Mouse (Mus musculus) neural tube, embryonic 11.5 days (tissue): ENCODE results near the gene Gatc. TPM values are rescaled to one million over a fixed set of nuclear protein-coding genes. Genes with fewer than 3 reads are reported as not detected.

Source experiments
- polyA plus RNA-seq: library from polyadenylated mRNA; unstranded; fragments of >200 nt; fragmentation: Nextera tagmentation; extraction: Ambion mirVana; gene quantifications from 2 replicates; pipeline ENCODE4 v1.2.1, GENCODE M21; 2014

Gene Gatc
- polyA plus RNA-seq, 1 experiment from 2014 or later = 40.4 TPM

Other genes starting within 250 kb of the Gatc start
- gene Gm10401, start 242.9 kb downstream of the Gatc start, polyA plus RNA-seq = 27.2 and 29.5 TPM in 2 replicates
- 27.7 and 31.3 TPM in 2 replicates for gene Acads, start 221.8 kb downstream of the Gatc start, polyA plus RNA-seq
- gene Unc119b, start 206.2 kb downstream of the Gatc start, polyA plus RNA-seq = 67.7 and 73.4 TPM in 2 replicates
- 50.1 and 56.9 TPM in 2 replicates for gene Mlec, start 183.0 kb downstream of the Gatc start, polyA plus RNA-seq
- gene Cabp1, start 146.8 kb downstream of the Gatc start, polyA plus RNA-seq = 11.4 and 12.3 TPM in 2 replicates
- gene Pop5, start 105.3 kb downstream of the Gatc start, polyA plus RNA-seq = 121 and 122 TPM in 2 replicates
- gene Rnf10, start 68.3 kb downstream of the Gatc start, polyA plus RNA-seq = 106 and 119 TPM in 2 replicates
- 58.5 and 61.0 TPM in 2 replicates for gene Coq5, start 61.5 kb downstream of the Gatc start, polyA plus RNA-seq
- 1,631 and 1,672 TPM in 2 replicates for gene Dynll1, start 40.2 kb downstream of the Gatc start, polyA plus RNA-seq
- 327 and 330 TPM in 2 replicates for gene Srsf9, start 14.0 kb downstream of the Gatc start, polyA plus RNA-seq
- gene Triap1, start within 50 bp of the Gatc start, polyA plus RNA-seq = 55.6 and 60.2 TPM in 2 replicates
- 799 and 803 TPM in 2 replicates for gene Cox6a1, start 7.8 kb upstream of the Gatc start, polyA plus RNA-seq
- 138 and 147 TPM in 2 replicates for gene Msi1, start 88.4 kb upstream of the Gatc start, polyA plus RNA-seq
- gene Pla2g1b, start 125.1 kb upstream of the Gatc start, polyA plus RNA-seq = not detected in 2 replicates
- gene Sirt4, start 143.5 kb upstream of the Gatc start, polyA plus RNA-seq = 15.5 and 23.5 TPM in 2 replicates
- gene Pxn, start 165.5 kb upstream of the Gatc start, polyA plus RNA-seq = 13.3 and 13.7 TPM in 2 replicates
- 1,266 and 1,290 TPM in 2 replicates for gene Rplp0, start 218.3 kb upstream of the Gatc start, polyA plus RNA-seq
- 38.6 and 42.6 TPM in 2 replicates for gene Gcn1l1, start 224.1 kb upstream of the Gatc start, polyA plus RNA-seq